ENCODE assay signal across 13 mouse cellular contexts in genomic region chr3:128039185-128039584, GRCm38 (mm10).
"Had no signal": no experiment of that assay in that cellular context is flagged by ENCODE, and none has a peak within 500 bp of the region (broad histone marks: within the 10 kb centered on the region; RNA-seq: fewer than 3 reads in every experiment).

No protein-coding gene starts in this region.

- DNase-seq: kidney, adult 18-20 months; kidney, postnatal 36 days; left cerebral cortex, postnatal 4 days; liver, postnatal 0 days; midbrain, embryonic 14.5 days; thymus, adult 18-20 months; thymus, postnatal 36 days had no signal

- H3K4me1 ChIP-seq: limb, embryonic 15.5 days had no signal

- H3K36me3 ChIP-seq: intestine, embryonic 15.5 days; limb, embryonic 15.5 days had no signal

- H3K9me3 ChIP-seq: intestine, embryonic 15.5 days; limb, embryonic 15.5 days had no signal

- ATAC-seq: hindbrain, embryonic 16.5 days; liver, postnatal 0 days had no signal

- H3K4me3 ChIP-seq: intestine, embryonic 15.5 days; limb, embryonic 15.5 days had no signal

- H3K9ac ChIP-seq: intestine, embryonic 15.5 days; limb, embryonic 15.5 days; liver, embryonic 14.5 days; liver, postnatal 0 days had no signal

- H3K4me2 ChIP-seq: intestine, embryonic 15.5 days; limb, embryonic 15.5 days; liver, embryonic 11.5 days; midbrain, embryonic 11.5 days had no signal

- H3K27me3 ChIP-seq: intestine, embryonic 15.5 days; limb, embryonic 15.5 days had no signal

- H3K27ac ChIP-seq: intestine, embryonic 15.5 days; limb, embryonic 15.5 days; liver, embryonic 14.5 days had no signal
